Mouse (Mus musculus): ENCODE data around the gene Efcab2.
"Not testable (repeated sequence)": the region's sequence is repeated elsewhere in the genome, so short reads cannot be mapped to it uniquely, and the experiment has no call there.

Efcab2 gene

GRCm38 (mm10) chr1:178405445-178405911, 407 bp upstream of the Efcab2 start:
- in situ Hi-C loops (cut with MboI), result no loop called here

GRCm38 (mm10) chr1:178406765-178407645, 1.1 kb downstream of the Efcab2 start:
- in situ Hi-C loops (cut with MboI), result no loop called here

- in situ Hi-C loops (cut with MboI), result no loop called here
These were observed 1.8 kb downstream of the Efcab2 start for GRCm38 (mm10) chr1:178407651-178408050.

GRCm38 (mm10) chr1:178408901-178409361, 3.0 kb downstream of the Efcab2 start:
- in situ Hi-C loops (cut with MboI), result no loop called here

GRCm38 (mm10) chr1:178413367-178413766, 7.5 kb downstream of the Efcab2 start:
- in situ Hi-C loops (cut with MboI), result not testable (repeated sequence)

GRCm38 (mm10) chr1:178419608-178420007, 13.7 kb downstream of the Efcab2 start:
- in situ Hi-C loops (cut with MboI), result no loop called here

- in situ Hi-C loops (cut with MboI), result no loop called here
These were observed 17.8 kb downstream of the Efcab2 start for GRCm38 (mm10) chr1:178423662-178424061.

GRCm38 (mm10) chr1:178431619-178432444, 25.9 kb downstream of the Efcab2 start:
- in situ Hi-C loops (cut with MboI), result no loop called here

- in situ Hi-C loops (cut with MboI), result no loop called here
These were observed 27.7 kb downstream of the Efcab2 start for GRCm38 (mm10) chr1:178433619-178434018.

GRCm38 (mm10) chr1:178444407-178444806, 38.5 kb downstream of the Efcab2 start:
- in situ Hi-C loops (cut with MboI), result loop anchor here (10.0 kb wide), 1 partner anchor 130 kb away; the partner anchor contains the start of gene Cox20

- in situ Hi-C loops (cut with MboI), result loop anchor here (10.0 kb wide), 1 partner anchor 132 kb away; the partner anchor contains the start of gene Cox20
These were observed 41.2 kb downstream of the Efcab2 start for GRCm38 (mm10) chr1:178447036-178447435.

GRCm38 (mm10) chr1:178448271-178448744, 42.4 kb downstream of the Efcab2 start:
- in situ Hi-C loops (cut with MboI), result loop anchor here (10.0 kb wide), 1 partner anchor 134 kb away; the partner anchor contains the start of gene Cox20

- in situ Hi-C loops (cut with MboI), result loop anchor here (10.0 kb wide), 1 partner anchor 134 kb away; the partner anchor contains the start of gene Cox20
These were observed 43.3 kb downstream of the Efcab2 start for GRCm38 (mm10) chr1:178449172-178449571.

GRCm38 (mm10) chr1:178449933-178450332, 44.0 kb downstream of the Efcab2 start:
- in situ Hi-C loops (cut with MboI), result loop anchor here (10.0 to 25.0 kb wide), 2 partner anchors 135 to 288 kb away; partner anchors contain the start of gene Cox20

GRCm38 (mm10) chr1:178454125-178454524, 48.2 kb downstream of the Efcab2 start:
- in situ Hi-C loops (cut with MboI), result loop anchor here (25.0 kb wide), 1 partner anchor 292 kb away; no protein-coding TSS in a partner anchor

GRCm38 (mm10) chr1:178455120-178455519, 49.2 kb downstream of the Efcab2 start:
- in situ Hi-C loops (cut with MboI), result loop anchor here (25.0 kb wide), 1 partner anchor 293 kb away; no protein-coding TSS in a partner anchor

- in situ Hi-C loops (cut with MboI), result loop anchor here (25.0 kb wide), 1 partner anchor 296 kb away; no protein-coding TSS in a partner anchor
These were observed 52.1 kb downstream of the Efcab2 start for GRCm38 (mm10) chr1:178458029-178458428.

GRCm38 (mm10) chr1:178463712-178464111, 57.8 kb downstream of the Efcab2 start:
- in situ Hi-C loops (cut with MboI), result loop anchor here (25.0 kb wide), 1 partner anchor 301 kb away; no protein-coding TSS in a partner anchor

GRCm38 (mm10) chr1:178464140-178464539, 58.3 kb downstream of the Efcab2 start:
- in situ Hi-C loops (cut with MboI), result loop anchor here (25.0 kb wide), 1 partner anchor 302 kb away; no protein-coding TSS in a partner anchor

GRCm38 (mm10) chr1:178467594-178467993, 61.7 kb downstream of the Efcab2 start:
- in situ Hi-C loops (cut with MboI), result loop anchor here (25.0 kb wide), 1 partner anchor 305 kb away; no protein-coding TSS in a partner anchor

GRCm38 (mm10) chr1:178468280-178468679, 62.4 kb downstream of the Efcab2 start:
- in situ Hi-C loops (cut with MboI), result loop anchor here (25.0 kb wide), 1 partner anchor 306 kb away; no protein-coding TSS in a partner anchor

Measured in mature B cell (primary cell).